Mouse (Mus musculus) CH12.LX (cell line): ENCODE results near the gene Zfp697. TPM values are rescaled to one million over a fixed set of nuclear protein-coding genes. Genes with fewer than 3 reads are reported as not detected.
"Not testable (repeated sequence)": the region's sequence is repeated elsewhere in the genome, so short reads cannot be mapped to it uniquely, and the experiment has no call there.

ENCODE experiments used
- DNase-seq: peaks from one replicate; pipeline ENCODE4 v3.0.0-alpha.2; 2013; ENCODE audit errors: extremely low read depth
- H3K27ac ChIP-seq: 2 replicates; pipeline ENCODE4 v1.5.1; 2012; ENCODE audit warnings: low read depth, mild to moderate bottlenecking, control low read depth, moderate library complexity; ENCODE audit not compliant: insufficient read depth
- H3K27me3 ChIP-seq: replicated peaks from 2 replicates; pipeline ENCODE3; 2012; ENCODE audit warnings: inconsistent platforms
- H3K36me3 ChIP-seq, 2 experiments: replicated peaks in 1 of 2; 2 replicates each; pipeline versions ENCODE3 to v1.6.1; 2012; ENCODE audit warnings: inconsistent platforms in 1 of 2, low read length in 1 of 2, mild to moderate bottlenecking in 1 of 2, mixed read lengths in 1 of 2, moderate library complexity in 1 of 2; ENCODE audit not compliant: control insufficient read depth in 1 of 2, insufficient read depth in 1 of 2
- H3K4me1 ChIP-seq, 2 experiments: 2 replicates each; pipeline ENCODE4 v1.6.1; 2012; ENCODE audit warnings: inconsistent platforms in 1 of 2, moderate library complexity in 1 of 2; ENCODE audit not compliant: insufficient read depth in 2 of 2, control insufficient read depth in 1 of 2
- H3K4me2 ChIP-seq: 2 replicates; pipeline ENCODE4 v1.6.1; 2012; ENCODE audit warnings: low read depth, mild to moderate bottlenecking, control low read depth; ENCODE audit not compliant: poor library complexity, insufficient read depth, severe bottlenecking
- H3K4me3 ChIP-seq, 3 experiments: fragments of 150-350 bp in 1 of 3; sonication (generic) in 1 of 3; replicated peaks in 1 of 3; 2 replicates each; pipeline versions ENCODE3 to v1.5.1; 2011 to 2012; ENCODE audit warnings: low read depth in 2 of 3, low read length in 2 of 3, mild to moderate bottlenecking in 2 of 3, moderate library complexity in 2 of 3, control low read depth in 1 of 3, improper control_type of control experiment in 1 of 3, inconsistent platforms in 1 of 3, mixed read lengths in 1 of 3; ENCODE audit not compliant: poor library complexity in 1 of 3
- H3K79me2 ChIP-seq: replicated peaks from 2 replicates; pipeline ENCODE4 v1.6.1; 2012; ENCODE audit warnings: mild to moderate bottlenecking, moderate library complexity; ENCODE audit not compliant: control insufficient read depth, poor library complexity, insufficient read depth, severe bottlenecking; ENCODE audit errors: extremely low read depth
- H3K9ac ChIP-seq: 2 replicates; pipeline ENCODE4 v1.6.1; 2012; ENCODE audit warnings: low read depth, mild to moderate bottlenecking, control low read depth, moderate library complexity; ENCODE audit not compliant: insufficient read depth
- H3K9me3 ChIP-seq: replicated peaks from 2 replicates; pipeline ENCODE3; 2012; ENCODE audit warnings: low read length, inconsistent platforms, mixed read lengths
- BHLHE40 ChIP-seq: IDR thresholded peaks from 2 replicates; pipeline ENCODE4 v1.6.1; 2011; ENCODE audit warnings: mild to moderate bottlenecking, low read depth, low read length, improper control_type of control experiment
- CHD1 ChIP-seq: IDR thresholded peaks from 2 replicates; pipeline ENCODE4 v1.6.1; 2012; ENCODE audit warnings: low read depth, low read length, improper control_type of control experiment, inconsistent platforms
- ELF1 ChIP-seq: IDR thresholded peaks from 2 replicates; pipeline ENCODE4 v1.6.1; 2014; ENCODE audit warnings: low read depth, mild to moderate bottlenecking, inconsistent platforms, low read length, improper control_type of control experiment
- EP300 ChIP-seq: IDR thresholded peaks from 2 replicates; pipeline ENCODE4 v1.6.1; 2011; ENCODE audit warnings: low read length, improper control_type of control experiment
- MAFK ChIP-seq: IDR thresholded peaks from 2 replicates; pipeline ENCODE4 v1.6.1; 2011; ENCODE audit warnings: low read length, improper control_type of control experiment; ENCODE audit not compliant: insufficient replicate concordance
- NELFE ChIP-seq: IDR thresholded peaks from 2 replicates; pipeline ENCODE4 v1.6.1; 2011; ENCODE audit warnings: low read depth, low read length, improper control_type of control experiment
- PAX5 ChIP-seq: IDR thresholded peaks from 2 replicates; pipeline ENCODE4 v1.6.1; 2012; ENCODE audit warnings: low read length, inconsistent platforms, mixed read lengths
- POLR2AphosphoS2 ChIP-seq: IDR thresholded peaks from 2 replicates; pipeline ENCODE4 v1.6.1; 2011; ENCODE audit warnings: low read depth, low read length, improper control_type of control experiment
- RCOR1 ChIP-seq: conservative IDR thresholded peaks from 2 replicates; pipeline ENCODE4 v1.6.1; 2012; ENCODE audit warnings: low read depth, mild to moderate bottlenecking, inconsistent platforms, low read length, improper control_type of control experiment
- TBP ChIP-seq: conservative IDR thresholded peaks from 2 replicates; pipeline ENCODE4 v1.6.1; 2011; ENCODE audit warnings: low read depth, low read length, improper control_type of control experiment
- TCF12 ChIP-seq: IDR thresholded peaks from 2 replicates; pipeline ENCODE4 v1.6.1; 2014; ENCODE audit warnings: low read depth, mild to moderate bottlenecking, inconsistent platforms, low read length, improper control_type of control experiment
- UBTF ChIP-seq: IDR thresholded peaks from 2 replicates; pipeline ENCODE4 v1.6.1; 2012; ENCODE audit warnings: low read depth, mild to moderate bottlenecking, inconsistent platforms, low read length, improper control_type of control experiment, moderate library complexity
- ZKSCAN1 ChIP-seq: IDR thresholded peaks from 2 replicates; pipeline ENCODE4 v1.6.1; 2012; ENCODE audit warnings: low read depth, inconsistent platforms, low read length, improper control_type of control experiment, borderline replicate concordance
- ZNF384 ChIP-seq: IDR thresholded peaks from 2 replicates; pipeline ENCODE4 v1.6.1; 2012; ENCODE audit warnings: low read depth, low read length, improper control_type of control experiment, inconsistent platforms
- dilution Hi-C: fragments of 300-500 bp; cut with MboI; formaldehyde crosslinking; loops from 2 replicates; pipeline ENCODE4 v1.14.3; 2020; ENCODE audit warnings: low sequenced_read_pairs; ENCODE audit not compliant: extremely low pct_unique_long_range_greater_than_20kb, extremely low pct_ligation_motif_present
- in situ Hi-C: fragments of 300-500 bp; cut with MboI; formaldehyde crosslinking; loops from 3 replicates; pipeline ENCODE4 v1.14.3; 2019; ENCODE audit warnings: low sequenced_read_pairs, low pct_ligation_motif_present, low pct_unique_long_range_greater_than_20kb, mixed read lengths
- polyA plus RNA-seq: library from polyadenylated mRNA; unstranded; fragments of >175 nt; gene quantifications from 2 replicates; pipeline ENCODE4 v1.2.1, GENCODE M21; 2012; ENCODE audit warnings: low read depth; ENCODE audit not compliant: insufficient read length
- total RNA-seq, 2 experiments: library from RNA; depleted of rRNA; stranded (reverse); fragments of 300-350 nt in 1 of 2; fragments of >200 nt in 1 of 2; gene quantifications; 2 replicates each; pipeline ENCODE4 v1.2.3; 2012 to 2014

Gene Zfp697
- total and polyA plus RNA-seq, 3 experiments = not detected

DNA sequence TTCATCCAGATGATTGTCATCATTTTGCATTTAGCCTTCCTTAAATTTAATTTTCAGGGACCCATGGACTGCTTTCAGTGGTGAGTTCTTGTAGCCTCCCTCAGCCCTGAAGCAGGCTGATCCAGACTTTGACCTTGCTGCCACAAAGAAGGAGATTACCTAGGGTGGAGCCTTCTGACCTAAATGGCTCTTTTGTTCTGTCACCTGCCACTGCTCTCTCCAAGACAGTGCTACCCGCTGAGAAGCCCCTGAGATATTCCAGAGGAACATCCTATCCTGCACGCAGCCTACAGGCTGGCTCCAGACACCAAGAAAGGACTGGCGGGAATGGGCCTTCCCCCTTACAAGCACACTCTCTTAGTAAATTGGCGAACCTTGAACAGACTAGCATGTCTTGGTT lies 352.1 kb downstream of the Zfp697 start:
- dilution Hi-C loops = no loop called here
- no peak for DNase-seq
- Histone ChIP-seq H3K4me2 (no peak overlapping the region), H3K4me3 (no peak overlapping the region), H3K27ac (no peak overlapping the region), H3K9me3 (no peaks in the 10 kb centered on the region), H3K79me2 (no peaks in the 10 kb centered on the region), H3K36me3 (no peaks in the 10 kb centered on the region), H3K9ac (no peak overlapping the region), H3K4me1 (no peaks in the 10 kb centered on the region), H3K27me3 (peaks cover 16% of the 10 kb centered on the region)
- TF ChIP-seq ZKSCAN1 = no peak
- TF ChIP-seq ELF1 = no peak
- in situ Hi-C loops = no loop called here

DNA sequence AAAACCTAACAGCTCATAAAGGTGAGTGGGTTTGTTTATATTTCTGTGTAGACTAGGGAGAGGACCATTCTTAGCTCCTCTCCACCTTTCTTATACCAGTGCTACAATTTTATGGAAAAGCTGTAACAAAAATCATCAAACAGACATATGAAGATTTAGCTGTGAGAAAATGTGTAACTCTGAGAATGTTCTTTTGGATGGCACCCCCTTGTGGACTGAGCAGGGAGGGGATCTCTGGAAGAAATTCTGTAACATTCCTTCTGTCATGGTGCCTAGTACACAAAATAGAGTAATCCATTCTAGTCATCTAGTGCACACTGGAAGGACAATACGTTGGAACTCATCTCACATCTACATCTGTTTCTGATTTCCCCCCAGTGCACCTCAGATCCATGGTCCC lies 358.8 kb downstream of the Zfp697 start:
- dilution Hi-C loops, H3K4me2 ChIP-seq, in situ Hi-C loops, H3K9ac ChIP-seq, H3K36me3 ChIP-seq, H3K79me2 ChIP-seq, H3K9me3 ChIP-seq, H3K4me3 ChIP-seq, DNase-seq, H3K27me3 ChIP-seq, H3K27ac ChIP-seq, H3K4me1 ChIP-seq: not testable (repeated sequence)

DNA sequence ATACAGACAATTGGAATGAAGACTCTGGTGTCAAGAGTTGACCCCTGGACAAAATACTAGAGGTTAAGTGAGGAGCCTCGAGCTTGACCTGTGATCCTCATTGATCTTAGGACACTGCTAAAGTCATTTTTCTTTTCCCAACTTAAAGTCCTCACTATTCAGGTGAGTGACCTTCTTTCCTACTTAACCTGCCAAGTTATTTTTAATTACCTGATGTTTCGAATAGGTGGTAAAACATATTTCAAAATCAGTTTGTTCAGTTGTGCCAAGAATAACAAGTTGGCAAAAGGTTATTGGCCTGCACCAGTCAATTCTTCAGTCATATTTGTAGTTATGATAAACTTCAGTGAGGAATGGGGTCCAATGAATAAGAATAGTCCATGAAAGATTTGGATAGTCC lies 369.9 kb downstream of the Zfp697 start:
- Histone ChIP-seq H3K9ac (no peak overlapping the region), H3K36me3 (no peaks in the 10 kb centered on the region), H3K27me3 (no peaks in the 10 kb centered on the region), H3K27ac (no peak overlapping the region), H3K9me3 (no peaks in the 10 kb centered on the region), H3K4me3 (no peak overlapping the region), H3K4me2 (no peak overlapping the region), H3K79me2 (no peaks in the 10 kb centered on the region), H3K4me1 (no peaks in the 10 kb centered on the region)
- DNase-seq = no peak
- dilution Hi-C loops = no loop called here
- in situ Hi-C loops = no loop called here
- TF ChIP-seq NELFE = no peak
- no peak for TF ChIP-seq POLR2AphosphoS2
- TF ChIP-seq TBP = no peak
- TF ChIP-seq EP300 = no peak
- no peak for TF ChIP-seq UBTF
- TF ChIP-seq BHLHE40 = no peak
- no peak for TF ChIP-seq PAX5
- no peak for TF ChIP-seq ZNF384
- no peak for TF ChIP-seq MAFK
- TF ChIP-seq CHD1 = no peak
- TF ChIP-seq RCOR1 = no peak
- no peak for TF ChIP-seq TCF12
